Mouse (Mus musculus) MEL (cell line): ENCODE measurements at regions not wholly inside any gene's neighbourhood (a gene's known extent, or its start where the extent isn't known, plus 50 kb on each side); places are given as distances from the start of the nearest gene placed in this dataset.

ENCODE experiments used
- CTCF ChIP-seq, 3 experiments: IDR thresholded peaks in 2 of 3; conservative IDR thresholded peaks in 1 of 3; 2 replicates each; pipeline ENCODE4 v1.5.1; 2011 to 2012; ENCODE audit warnings: low read length in 3 of 3, low read depth in 2 of 3, mild to moderate bottlenecking in 2 of 3, improper control_type of control experiment in 1 of 3, inconsistent platforms in 1 of 3, mixed read lengths in 1 of 3, moderate library complexity in 1 of 3; ENCODE audit not compliant: control insufficient read depth in 1 of 3, insufficient read depth in 1 of 3, poor library complexity in 1 of 3, severe bottlenecking in 1 of 3
- KAT2A ChIP-seq: conservative IDR thresholded peaks from 2 replicates; pipeline ENCODE4 v1.6.1; 2012; ENCODE audit warnings: low read depth, low read length, improper control_type of control experiment, inconsistent platforms
- MYC ChIP-seq: IDR thresholded peaks from 2 replicates; pipeline ENCODE4 v1.6.1; 2011; ENCODE audit warnings: low read depth, mild to moderate bottlenecking, low read length, improper control_type of control experiment, moderate library complexity
- POLR2A ChIP-seq, 2 experiments: IDR thresholded peaks; 2 replicates each; pipeline ENCODE4 v1.6.1; 2011 to 2012; ENCODE audit warnings: low read length in 2 of 2, mild to moderate bottlenecking in 2 of 2, control low read depth in 1 of 2, improper control_type of control experiment in 1 of 2, low read depth in 1 of 2, moderate library complexity in 1 of 2; ENCODE audit not compliant: control insufficient read depth in 1 of 2, insufficient read depth in 1 of 2, poor library complexity in 1 of 2
- POLR2AphosphoS2 ChIP-seq: IDR thresholded peaks from 2 replicates; pipeline ENCODE4 v1.6.1; 2011; ENCODE audit warnings: low read length, improper control_type of control experiment
- SIN3A ChIP-seq: IDR thresholded peaks from 2 replicates; pipeline ENCODE4 v1.6.1; 2012; ENCODE audit warnings: low read length, improper control_type of control experiment, inconsistent platforms
- ZC3H11A ChIP-seq: IDR thresholded peaks from 2 replicates; pipeline ENCODE4 v1.6.1; 2012; ENCODE audit warnings: low read depth, mild to moderate bottlenecking, inconsistent platforms, low read length, improper control_type of control experiment
- ZNF384 ChIP-seq: IDR thresholded peaks from 2 replicates; pipeline ENCODE4 v1.6.1; 2012; ENCODE audit warnings: low read depth, mild to moderate bottlenecking, inconsistent platforms, low read length, improper control_type of control experiment

DNA sequence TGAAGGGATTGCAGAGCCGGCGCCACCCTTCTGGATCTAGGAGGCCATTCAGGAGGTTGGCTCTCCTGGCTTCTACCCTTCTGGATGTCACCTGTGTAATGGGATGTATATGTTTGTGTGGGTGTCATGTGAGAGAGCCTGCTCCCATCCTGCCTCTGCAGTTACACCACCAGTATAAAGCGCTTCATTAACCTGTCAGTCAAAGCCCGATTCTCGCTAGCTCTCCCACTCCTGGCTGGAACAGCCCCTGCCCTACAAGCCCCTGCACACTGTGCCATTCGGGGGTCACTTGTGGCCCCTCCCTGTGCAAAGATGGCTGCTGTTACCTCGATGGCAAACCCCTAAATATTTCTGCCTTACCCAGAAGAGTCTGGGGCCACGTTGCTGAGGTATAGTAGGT, 78.5 kb upstream of the Pax2 start:
- no peak for TF ChIP-seq POLR2A (IDR thresholded peaks at IDR 0.05; ENCODE audit: control insufficient read depth in 1 of 2, insufficient read depth in 1 of 2, low read depth in 1 of 2, low read length in 2 of 2, poor library complexity in 1 of 2)
- no peak for TF ChIP-seq CTCF (IDR thresholded peaks at IDR 0.05 in 2 of 3, conservative IDR thresholded peaks at IDR 0.05 in 1 of 3; ENCODE audit: control insufficient read depth in 1 of 3, insufficient read depth in 1 of 3, low read depth in 2 of 3, low read length in 3 of 3, poor library complexity in 1 of 3, severe bottlenecking in 1 of 3)
- TF ChIP-seq MYC = no peak
- no peak for TF ChIP-seq POLR2AphosphoS2
- TF ChIP-seq SIN3A = no peak
- TF ChIP-seq ZNF384 = no peak
- no peak for TF ChIP-seq ZC3H11A
- TF ChIP-seq KAT2A = no peak
